Mouse (Mus musculus): Measurements from ENCODE around the gene Hnmt.

DNA sequence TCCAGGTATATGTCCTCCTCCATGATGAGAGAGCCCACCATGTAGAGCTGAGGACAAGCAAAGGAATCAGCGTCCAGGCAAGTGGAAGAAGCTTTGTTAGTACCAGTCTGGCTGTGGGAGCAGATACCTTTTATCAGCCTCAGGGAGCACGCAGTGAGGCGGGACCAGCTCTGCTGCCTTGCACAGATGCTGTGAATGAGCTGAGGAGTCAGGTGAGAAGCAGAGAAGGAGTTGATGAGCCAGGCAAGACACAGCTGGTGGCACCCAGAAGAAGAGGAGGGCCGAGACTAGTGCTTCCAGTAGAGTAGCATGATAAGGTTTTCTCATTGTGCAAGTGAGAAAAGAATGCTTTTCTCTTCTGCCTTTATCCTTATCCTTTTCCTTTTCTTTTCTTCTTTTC lies 47.3 kb upstream of the Hnmt start, which contains the start of gene Tbpl2:
- no peak for TF ChIP-seq MAFK (IDR thresholded peaks at IDR 0.05; ENCODE audit: insufficient read depth, low read depth, low read length)
- no peak for TF ChIP-seq HCFC1 (IDR thresholded peaks at IDR 0.05; ENCODE audit: borderline replicate concordance, insufficient read depth, low read length)
- TF ChIP-seq ZNF384 (IDR thresholded peaks at IDR 0.05; ENCODE audit: low read depth, low read length): no peak
- TF ChIP-seq CHD2 (IDR thresholded peaks at IDR 0.05; ENCODE audit: low read depth, low read length): no peak
- no peak for TF ChIP-seq ZC3H11A (IDR thresholded peaks at IDR 0.05; ENCODE audit: borderline replicate concordance, low read depth, low read length)

Data from ES-E14 (cell line).